Comparison of ENCODE assay signal across 28 mouse cellular contexts in genomic region chr1:139108251-139108650, GRCm38 (mm10).
"Had no signal": no experiment of that assay in that cellular context is flagged by ENCODE, and none has a peak within 500 bp of the region (broad histone marks: within the 10 kb centered on the region; RNA-seq: fewer than 3 reads in every experiment).

No protein-coding gene starts in this region.

- H3K4me1 ChIP-seq: hindbrain, embryonic 10.5 days; hindbrain, embryonic 12.5 days; intestine, embryonic 15.5 days; liver, embryonic 13.5 days; liver, embryonic 15.5 days had no signal

- ATAC-seq: hindbrain, embryonic 16.5 days; inflammation-experienced regulatory T-cells, adult 6 months; intestine, embryonic 15.5 days; intestine, postnatal 0 days; liver, postnatal 0 days had no signal

- H3K4me2 ChIP-seq: heart, embryonic 12.5 days; hindbrain, embryonic 12.5 days; hindbrain, embryonic 14.5 days; intestine, embryonic 15.5 days; limb, embryonic 13.5 days; liver, embryonic 11.5 days; liver, embryonic 13.5 days; liver, embryonic 15.5 days had no signal

- H3K9me3 ChIP-seq: heart, embryonic 10.5 days; heart, embryonic 12.5 days; hindbrain, embryonic 10.5 days; hindbrain, embryonic 12.5 days; intestine, embryonic 15.5 days; limb, embryonic 13.5 days; liver, embryonic 13.5 days; liver, embryonic 15.5 days had no signal

- H3K27me3 ChIP-seq: heart, embryonic 12.5 days; hindbrain, embryonic 12.5 days; intestine, embryonic 15.5 days; limb, embryonic 13.5 days; liver, embryonic 13.5 days; liver, embryonic 15.5 days had no signal

- H3K27ac ChIP-seq: gastrocnemius, adult 2 months; heart, embryonic 10.5 days; hindbrain, embryonic 10.5 days; hindbrain, embryonic 12.5 days; hindbrain, embryonic 14.5 days; intestine, embryonic 15.5 days; layer of hippocampus, adult 2 months; left cerebral cortex, adult 2 months; limb, embryonic 13.5 days; liver, embryonic 13.5 days; liver, embryonic 15.5 days had no signal

- H3K9ac ChIP-seq: heart, embryonic 12.5 days; hindbrain, embryonic 12.5 days; hindbrain, embryonic 14.5 days; intestine, embryonic 15.5 days; limb, embryonic 13.5 days; liver, embryonic 13.5 days; liver, embryonic 15.5 days; liver, postnatal 0 days had no signal

- DNase-seq: gastrocnemius, adult 2 months; gastrocnemius, postnatal 10 days; gastrocnemius, postnatal 25 days; heart, adult 18-20 months; heart, postnatal 10 days; heart, postnatal 4 days; kidney, adult 18-20 months; kidney, adult 8-10 months; kidney, postnatal 10 days; kidney, postnatal 25 days; kidney, postnatal 4 days; liver; liver, embryonic 13.5 days; liver, postnatal 0 days had no signal

- H3K4me3 ChIP-seq: gastrocnemius, adult 2 months; heart, embryonic 10.5 days; heart, embryonic 12.5 days; hindbrain, embryonic 10.5 days; hindbrain, embryonic 12.5 days; intestine, embryonic 15.5 days; layer of hippocampus, adult 2 months; left cerebral cortex, adult 2 months; limb, embryonic 13.5 days; liver, embryonic 13.5 days; liver, embryonic 15.5 days had no signal
